18 mouse cellular contexts compared by ENCODE assay signal in the genomic region with DNA sequence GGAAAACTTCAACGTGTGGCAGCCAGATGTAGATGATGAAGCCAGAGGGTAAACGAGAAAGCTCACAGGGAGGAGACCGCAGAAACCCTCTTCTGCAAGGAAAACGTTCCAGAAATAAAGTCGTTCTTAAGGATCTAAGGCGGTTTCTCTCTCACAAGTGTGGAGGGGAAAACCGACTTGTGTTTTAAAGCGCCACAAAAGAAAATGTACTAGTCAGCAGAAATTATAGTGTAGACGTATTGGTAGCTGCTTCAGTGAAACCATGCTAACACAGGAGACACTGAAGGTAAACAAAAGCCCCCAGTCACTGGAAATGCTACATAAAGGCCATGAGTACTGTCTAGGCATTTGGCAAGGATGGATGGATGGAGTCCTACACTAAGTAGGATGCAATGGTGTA. TPM values are rescaled to one million over a fixed set of nuclear protein-coding genes. Genes with fewer than 3 reads are reported as not detected.
A peak's percentile ranks its signal among the peaks of the same experiment; 100 is the strongest.
DNase-seq lines count a peak whose midpoint lies in the region; ATAC-seq and TF ChIP-seq lines count a peak whose summit lies in the region.
"Had no signal": no experiment of that assay in that cellular context is flagged by ENCODE, and none has a peak within 500 bp of the region (broad histone marks: within the 10 kb centered on the region; RNA-seq: fewer than 3 reads in every experiment).

No protein-coding gene starts in this region.

- no peak for DNase-seq in hindbrain, embryonic 11.5 days (ENCODE audit: low spot score)
- DNase-seq in CH12.LX (ENCODE audit: extremely low read depth): no peak
- no peak for DNase-seq in ES-E14 (ENCODE audit: low read depth, low spot score)
- DNase-seq in limb, embryonic 14.5 days (ENCODE audit: low spot score): peak; percentile 26
- DNase-seq in embryo, embryonic 11 days: no peak
- no peak for DNase-seq in adrenal gland, postnatal 36 days
- DNase-seq: adrenal gland, adult 8-10 months; cerebellum, postnatal 25 days; gastrocnemius, postnatal 36 days; kidney, postnatal 36 days; thymus, postnatal 14 days had no signal

- no peak for TF ChIP-seq POLR2A in CH12.LX (IDR thresholded peaks at IDR 0.05; ENCODE audit: low read depth, low read length)
- TF ChIP-seq POLR2A in limb, embryonic 14.5 days (IDR thresholded peaks at IDR 0.05; ENCODE audit: borderline replicate concordance, extremely low read depth, insufficient read depth, insufficient read length): no peak

- H3K27ac ChIP-seq in hindbrain, embryonic 13.5 days: peak overlapping the region; percentile 55; the same call in 1 of the 2 replicates
- H3K27ac ChIP-seq in hindbrain, embryonic 11.5 days (ENCODE audit: low read depth, low read length): no peak overlapping the region
- H3K27ac ChIP-seq in CH12.LX (ENCODE audit: insufficient read depth, low read depth): no peak overlapping the region
- no peak overlapping the region for H3K27ac ChIP-seq in ES-E14 (ENCODE audit: insufficient read depth, low read depth, low read length, poor library complexity, severe bottlenecking)
- H3K27ac ChIP-seq in limb, embryonic 14.5 days (replicated peaks; ENCODE audit: low read depth, low read length): peak overlapping the region; percentile 58; the same call in 1 of the 2 replicates
- H3K27ac ChIP-seq: hindbrain, embryonic 10.5 days; liver, embryonic 14.5 days; macrophage had no signal

- H3K27me3 ChIP-seq in hindbrain, embryonic 13.5 days: no peaks in the 10 kb centered on the region
- no peaks in the 10 kb centered on the region for H3K27me3 ChIP-seq in hindbrain, embryonic 11.5 days (ENCODE audit: control insufficient read depth, insufficient read depth, low read length)
- H3K27me3 ChIP-seq in CH12.LX (replicated peaks): peaks cover 1% of the 10 kb centered on the region
- no peaks in the 10 kb centered on the region for H3K27me3 ChIP-seq in limb, embryonic 14.5 days (ENCODE audit: control insufficient read depth, insufficient read depth, low read length)
- H3K27me3 ChIP-seq: midbrain, embryonic 12.5 days; Patski had no signal

- peaks cover 39% of the 10 kb centered on the region for H3K36me3 ChIP-seq in hindbrain, embryonic 13.5 days
- H3K36me3 ChIP-seq in hindbrain, embryonic 11.5 days (ENCODE audit: control insufficient read depth, insufficient read depth, low read length): no peaks in the 10 kb centered on the region
- H3K36me3 ChIP-seq in CH12.LX (replicated peaks in 1 of 2; ENCODE audit: control insufficient read depth in 1 of 2, insufficient read depth in 1 of 2, low read length in 1 of 2) (no peaks in the 10 kb centered on the region), ES-E14 (ENCODE audit: control insufficient read depth, insufficient read depth, low read length, poor library complexity, severe bottlenecking) (no peaks in the 10 kb centered on the region)
- H3K36me3 ChIP-seq in limb, embryonic 14.5 days (ENCODE audit: control insufficient read depth, insufficient read depth, low read length): peaks cover 8% of the 10 kb centered on the region; the same call in 1 of the 2 replicates

- no peak overlapping the region for H3K9ac ChIP-seq in hindbrain, embryonic 13.5 days
- no peak overlapping the region for H3K9ac ChIP-seq in hindbrain, embryonic 11.5 days (ENCODE audit: low read depth, low read length)
- no peak overlapping the region for H3K9ac ChIP-seq in CH12.LX (ENCODE audit: insufficient read depth, low read depth)
- no peak overlapping the region for H3K9ac ChIP-seq in ES-E14 (ENCODE audit: insufficient read depth, low read depth, low read length, poor library complexity, severe bottlenecking)
- H3K9ac ChIP-seq in limb, embryonic 14.5 days (ENCODE audit: low read depth, low read length, severe bottlenecking): peak overlapping the region; percentile 4
- H3K9ac ChIP-seq: liver, embryonic 14.5 days; midbrain, embryonic 12.5 days had no signal

- H3K9me3 ChIP-seq in hindbrain, embryonic 13.5 days: no peaks in the 10 kb centered on the region
- H3K9me3 ChIP-seq in hindbrain, embryonic 11.5 days (ENCODE audit: control insufficient read depth, low read length): no peaks in the 10 kb centered on the region
- H3K9me3 ChIP-seq in CH12.LX (replicated peaks; ENCODE audit: low read length) (no peaks in the 10 kb centered on the region), ES-E14 (ENCODE audit: control insufficient read depth, insufficient read depth, low read depth, low read length) (no peaks in the 10 kb centered on the region)
- no peaks in the 10 kb centered on the region for H3K9me3 ChIP-seq in limb, embryonic 14.5 days (ENCODE audit: control insufficient read depth, low read length)
- H3K9me3 ChIP-seq: hindbrain, embryonic 10.5 days; midbrain, embryonic 12.5 days had no signal

- no peak for TF ChIP-seq EP300 in CH12.LX (IDR thresholded peaks at IDR 0.05; ENCODE audit: low read length)

- H3K4me1 ChIP-seq in hindbrain, embryonic 13.5 days (replicated peaks): peaks cover 26% of the 10 kb centered on the region
- H3K4me1 ChIP-seq in hindbrain, embryonic 11.5 days (replicated peaks; ENCODE audit: control insufficient read depth, insufficient read depth, low read length): no peaks in the 10 kb centered on the region
- H3K4me1 ChIP-seq in CH12.LX (ENCODE audit: control insufficient read depth in 1 of 2, insufficient read depth in 2 of 2): peaks cover 0 to 2% of the 10 kb centered on the region in 2 experiments; a peak in 1 of 4 replicates
- 0 out of 4 replicates have a peak, but pooled peaks cover 0 to 1% of the 10 kb centered on the region in 2 experiments for H3K4me1 ChIP-seq in ES-E14 (ENCODE audit: control insufficient read depth in 2 of 2, insufficient read depth in 2 of 2, low read length in 2 of 2, poor library complexity in 1 of 2)
- H3K4me1 ChIP-seq in limb, embryonic 14.5 days (ENCODE audit: control insufficient read depth, insufficient read depth, low read length): peaks cover 18% of the 10 kb centered on the region
- H3K4me1 ChIP-seq: midbrain, embryonic 12.5 days had no signal

- in situ Hi-C loops in CH12.LX (cut with MboI; ENCODE audit: low pct_ligation_motif_present, low pct_unique_long_range_greater_than_20kb, low sequenced_read_pairs): no loop called here
- in situ Hi-C loops in ES-E14 (cut with MboI; ENCODE audit: low sequenced_read_pairs in 2 of 2, unreplicated experiment in 2 of 2): no loop called here

- no peak overlapping the region for H3K4me3 ChIP-seq in hindbrain, embryonic 13.5 days
- no peak overlapping the region for H3K4me3 ChIP-seq in hindbrain, embryonic 11.5 days (ENCODE audit: low read depth, low read length)
- H3K4me3 ChIP-seq in CH12.LX (replicated peaks in 1 of 3; ENCODE audit: low read depth in 2 of 3, low read length in 2 of 3, poor library complexity in 1 of 3): no peak overlapping the region
- H3K4me3 ChIP-seq in ES-E14 (ENCODE audit: insufficient read depth in 1 of 2, low read depth in 1 of 2, low read length in 2 of 2, poor library complexity in 1 of 2, severe bottlenecking in 1 of 2): no peak overlapping the region
- no peak overlapping the region for H3K4me3 ChIP-seq in limb, embryonic 14.5 days (replicated peaks; ENCODE audit: low read length)
- H3K4me3 ChIP-seq: hindbrain, embryonic 10.5 days; midbrain, embryonic 12.5 days had no signal

- no peaks in the 10 kb centered on the region for H3K79me2 ChIP-seq in CH12.LX (replicated peaks; ENCODE audit: control insufficient read depth, extremely low read depth, insufficient read depth, poor library complexity, severe bottlenecking)

- no peak overlapping the region for H3K4me2 ChIP-seq in hindbrain, embryonic 13.5 days
- no peak overlapping the region for H3K4me2 ChIP-seq in hindbrain, embryonic 11.5 days (replicated peaks; ENCODE audit: low read depth, low read length)
- H3K4me2 ChIP-seq in CH12.LX (ENCODE audit: insufficient read depth, low read depth, poor library complexity, severe bottlenecking): no peak overlapping the region
- H3K4me2 ChIP-seq in limb, embryonic 14.5 days (replicated peaks; ENCODE audit: low read depth, low read length, severe bottlenecking): no peak overlapping the region; the same call in 1 of the 2 replicates
- H3K4me2 ChIP-seq: midbrain, embryonic 12.5 days had no signal

- dilution Hi-C loops in CH12.LX (cut with MboI; ENCODE audit: extremely low pct_ligation_motif_present, extremely low pct_unique_long_range_greater_than_20kb, low sequenced_read_pairs): no loop called here

- no peak for TF ChIP-seq RAD21 in CH12.LX (IDR thresholded peaks at IDR 0.05; ENCODE audit: low read depth, low read length)

- 77% methylated on average over 9 of the region's 9 CpGs for WGBS in hindbrain, embryonic 13.5 days
- WGBS in hindbrain, embryonic 11.5 days: 72% methylated on average over 9 of the region's 9 CpGs
- WGBS in limb, embryonic 14.5 days: 31% methylated on average over 9 of the region's 9 CpGs

- ATAC-seq in hindbrain, embryonic 13.5 days (ENCODE audit: low FRiP score): no peak
- ATAC-seq in hindbrain, embryonic 11.5 days (ENCODE audit: low FRiP score): no peak
- ATAC-seq in limb, embryonic 14.5 days (ENCODE audit: low FRiP score, low read depth): no peak
- ATAC-seq: intestine, embryonic 16.5 days; Patski had no signal

- TF ChIP-seq CTCF in CH12.LX (conservative IDR thresholded peaks at IDR 0.05 in 1 of 2, IDR thresholded peaks at IDR 0.05 in 1 of 2; ENCODE audit: low read depth in 2 of 2, low read length in 2 of 2): no peak

TF ChIP-seq in CH12.LX, 34 proteins besides CTCF, POLR2A, EP300 and RAD21:
- TF ChIP-seq ELF1 (IDR thresholded peaks at IDR 0.05; ENCODE audit: low read depth, low read length) (no peak), MAFK (IDR thresholded peaks at IDR 0.05; ENCODE audit: insufficient replicate concordance, low read length) (peak; percentile 71), ZKSCAN1 (IDR thresholded peaks at IDR 0.05; ENCODE audit: borderline replicate concordance, low read depth, low read length) (no peak)
TF ChIP-seq in CH12.LX: peak in this region for 1.

TF ChIP-seq in ES-E14, 5 proteins besides CTCF, POLR2A, EP300 and RAD21:
- TF ChIP-seq ZC3H11A (IDR thresholded peaks at IDR 0.05; ENCODE audit: borderline replicate concordance, low read depth, low read length) (no peak), MAFK (IDR thresholded peaks at IDR 0.05; ENCODE audit: insufficient read depth, low read depth, low read length) (peak; percentile 55; the same call in 1 of the 2 replicates), CHD2 (IDR thresholded peaks at IDR 0.05; ENCODE audit: low read depth, low read length) (no peak), HCFC1 (IDR thresholded peaks at IDR 0.05; ENCODE audit: borderline replicate concordance, insufficient read depth, low read length) (no peak), ZNF384 (IDR thresholded peaks at IDR 0.05; ENCODE audit: low read depth, low read length) (no peak)

RNA-seq across cellular contexts. Expression of a gene that starts 19.2 kb away (rescaled TPM):
- 14.7 and 16.1 TPM in 2 replicates for polyA plus RNA-seq in hindbrain, embryonic 13.5 days (2015; fragmentation: Nextera tagmentation; extraction: Ambion mirVana)
- 4.2 and 5.0 TPM in 2 replicates for polyA plus RNA-seq in hindbrain, embryonic 11.5 days (2014; fragmentation: Nextera tagmentation; extraction: Ambion mirVana)
- total RNA-seq in CH12.LX (2012; rRNA removed) (not detected in 2 replicates), CH12.LX (2014; rRNA removed) (not detected in 2 replicates), ES-E14 (2012; rRNA removed) (0.69 and 1.5 TPM in 2 replicates)
- not detected in 2 replicates for polyA plus RNA-seq in CH12.LX (2012; ENCODE audit: insufficient read length, low read depth)
- 6.7 and 7.3 TPM in 2 replicates for polyA plus RNA-seq in limb, embryonic 14.5 days (2012; rRNA removed)
- polyA plus RNA-seq in limb, embryonic 14.5 days (2014; fragmentation: Nextera tagmentation; extraction: Ambion mirVana): 2.7 and 2.9 TPM in 2 replicates
- total RNA-seq in adrenal gland, postnatal 36 days (2021): 1 to 10 TPM; 4.7 to 5.1 TPM
- polyA plus RNA-seq: macrophage had no signal

Comparison
In these comparisons a context has a peak if more than half of its experiments do, and no peak if none do; other contexts are left out.
1. H3K27ac ChIP-seq: peak in hindbrain, embryonic 13.5 days (single experiment) and limb, embryonic 14.5 days (single experiment); none in hindbrain, embryonic 11.5 days (single experiment), CH12.LX (single experiment) and ES-E14 (single experiment).